In the genomic region with DNA sequence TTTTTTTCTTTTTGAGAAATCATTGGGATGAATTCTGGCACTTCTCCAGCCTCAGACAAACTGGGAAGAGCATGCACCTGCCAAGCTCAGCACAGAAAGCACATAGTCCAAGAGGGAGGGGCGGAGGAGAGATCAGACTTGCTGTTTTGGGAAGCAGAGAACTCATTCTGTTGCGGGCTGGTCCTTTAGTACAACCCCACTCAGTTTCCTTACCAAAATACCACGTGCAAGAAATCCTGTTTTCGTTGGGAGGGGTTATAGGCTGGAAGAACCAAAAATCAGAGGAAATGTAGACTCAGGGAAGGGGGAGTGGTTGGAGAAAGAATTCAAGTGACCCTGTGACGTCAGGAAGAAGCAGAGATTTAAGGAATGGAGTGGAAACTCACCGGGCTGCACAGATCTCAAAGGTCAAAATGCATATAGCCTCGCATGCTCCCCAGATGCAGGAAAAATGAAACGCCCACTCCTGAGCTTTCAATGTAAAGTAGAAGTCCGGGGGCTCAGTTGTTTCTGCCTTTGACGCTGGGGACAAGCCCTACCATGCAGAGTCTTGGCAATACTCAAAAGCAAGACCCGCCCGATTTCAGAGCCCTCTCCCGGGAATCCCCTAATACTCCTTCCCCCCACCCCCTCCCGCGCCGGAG, we compare ENCODE assay signal across 8 mouse cellular contexts. TPM values are rescaled to one million over a fixed set of nuclear protein-coding genes. Genes with fewer than 3 reads are reported as not detected.
DNase-seq lines count a peak whose midpoint lies in the region; ATAC-seq and TF ChIP-seq lines count a peak whose summit lies in the region.

No protein-coding gene starts in this region.

- under 1% methylated on average over 16 of the region's 16 CpGs for WGBS in heart, embryonic 12.5 days
- under 1% methylated on average over 16 of the region's 16 CpGs for WGBS in forebrain, embryonic 10.5 days
- 1% methylated on average over 16 of the region's 16 CpGs for WGBS in kidney, adult 2 months
- WGBS in midbrain, embryonic 10.5 days: under 1% methylated on average over 16 of the region's 16 CpGs

- H3K4me1 ChIP-seq in heart, embryonic 12.5 days (replicated peaks): peaks cover 16% of the 10 kb centered on the region
- peaks cover 28% of the 10 kb centered on the region for H3K4me1 ChIP-seq in forebrain, embryonic 10.5 days
- peaks cover 13% of the 10 kb centered on the region; the same call in 1 of the 2 replicates for H3K4me1 ChIP-seq in kidney, adult 2 months (ENCODE audit: control insufficient read depth, insufficient read depth, low read length)
- H3K4me1 ChIP-seq in midbrain, embryonic 10.5 days: peaks cover 28% of the 10 kb centered on the region

- TF ChIP-seq POLR2A in kidney, adult 2 months (IDR thresholded peaks at IDR 0.05; ENCODE audit: low read depth, low read length): no peak

- peak overlapping the region; percentile 66 for H3K4me2 ChIP-seq in heart, embryonic 12.5 days

- peak overlapping the region; percentile 73 for H3K4me3 ChIP-seq in heart, embryonic 12.5 days
- peak overlapping the region; percentile 92 for H3K4me3 ChIP-seq in forebrain, embryonic 10.5 days
- peak overlapping the region; percentile 66 for H3K4me3 ChIP-seq in kidney, adult 2 months (ENCODE audit: insufficient read depth, low read depth, low read length)
- H3K4me3 ChIP-seq in midbrain, embryonic 10.5 days: peak overlapping the region; percentile 94

- DNase-seq in heart, postnatal 14 days: no peak
- peak; percentile 62 for DNase-seq in Muller cell, postnatal 12 days (ENCODE audit: inconsistent ontology term)
- no peak for DNase-seq in forebrain, embryonic 10.5 days (ENCODE audit: extremely low spot score, low spot score)
- DNase-seq in kidney, adult 2 months: peak; percentile 89
- peak; percentile 22 for DNase-seq in midbrain, embryonic 10.5 days (ENCODE audit: low spot score)
- no peak for DNase-seq in gastrocnemius, postnatal 36 days
- no peak for DNase-seq in yolk sac, embryonic 10.5 days (ENCODE audit: low spot score)

- no peak overlapping the region for H3K27ac ChIP-seq in heart, embryonic 12.5 days (ENCODE audit: poor library complexity, severe bottlenecking)
- H3K27ac ChIP-seq in forebrain, embryonic 10.5 days: peak overlapping the region; percentile 97
- peak overlapping the region; percentile 80; the same call in 1 of the 2 replicates for H3K27ac ChIP-seq in kidney, adult 2 months (ENCODE audit: insufficient read depth, low read depth, low read length)
- peak overlapping the region; percentile 96 for H3K27ac ChIP-seq in midbrain, embryonic 10.5 days (replicated peaks)

- no peaks in the 10 kb centered on the region for H3K36me3 ChIP-seq in heart, embryonic 12.5 days
- 0 out of 2 replicates have a peak, but pooled peaks cover under 1% of the 10 kb centered on the region for H3K36me3 ChIP-seq in forebrain, embryonic 10.5 days (replicated peaks)
- no peaks in the 10 kb centered on the region for H3K36me3 ChIP-seq in kidney, adult 2 months (ENCODE audit: control insufficient read depth, insufficient read depth, low read length)
- H3K36me3 ChIP-seq in midbrain, embryonic 10.5 days: no peaks in the 10 kb centered on the region

- intact Hi-C loops in heart, postnatal 14 days (cut with DNase I): loop anchor here (1.0 to 5.0 kb wide), 5 partner anchors 60 to 458 kb away; no protein-coding TSS in a partner anchor
- intact Hi-C loops in gastrocnemius, postnatal 36 days (cut with DNase I): loop anchor here (5.0 kb wide), 2 partner anchors 277 to 463 kb away; no protein-coding TSS in a partner anchor

- 0 out of 2 replicates have a peak overlapping the region, but pooled peaks have one; percentile 24 for H3K9ac ChIP-seq in heart, embryonic 12.5 days

- no peak for TF ChIP-seq CTCF in kidney, adult 2 months (conservative IDR thresholded peaks at IDR 0.05; ENCODE audit: insufficient read depth, insufficient read length, low read depth, low read length)

- ATAC-seq in heart, embryonic 12.5 days (ENCODE audit: insufficient number of reproducible peaks, low FRiP score): no peak; the same call in 1 of the 2 replicates

- H3K9me3 ChIP-seq in heart, embryonic 12.5 days (replicated peaks): no peaks in the 10 kb centered on the region
- no peaks in the 10 kb centered on the region for H3K9me3 ChIP-seq in forebrain, embryonic 10.5 days
- H3K9me3 ChIP-seq in midbrain, embryonic 10.5 days (replicated peaks): no peaks in the 10 kb centered on the region

- no peaks in the 10 kb centered on the region for H3K27me3 ChIP-seq in heart, embryonic 12.5 days (replicated peaks)
- H3K27me3 ChIP-seq in forebrain, embryonic 10.5 days (ENCODE audit: poor library complexity, severe bottlenecking): no peaks in the 10 kb centered on the region
- H3K27me3 ChIP-seq in kidney, adult 2 months (replicated peaks; ENCODE audit: control insufficient read depth, insufficient read depth, low read length): no peaks in the 10 kb centered on the region
- H3K27me3 ChIP-seq in midbrain, embryonic 10.5 days (ENCODE audit: low read depth, poor library complexity, severe bottlenecking): no peaks in the 10 kb centered on the region

RNA-seq across cellular contexts. Expression of a gene that starts 0.4 kb away (rescaled TPM):
- polyA plus RNA-seq in heart, embryonic 12.5 days (2016; fragmentation: Nextera tagmentation; extraction: Ambion mirVana): 0.54 and 0.73 TPM in 2 replicates
- total RNA-seq in heart, postnatal 14 days (2021): 1 to 10 TPM in 1 of 2 experiments, under 1 TPM in 1; 0.93 to 1.2 TPM
- 1.3 TPM in 2 replicates for polyA plus RNA-seq in forebrain, embryonic 10.5 days (2016; fragmentation: Nextera tagmentation; extraction: Ambion mirVana)
- polyA plus RNA-seq in kidney, adult 2 months (2012; rRNA removed): 0.90 and 1.0 TPM in 2 replicates
- polyA plus RNA-seq in midbrain, embryonic 10.5 days (2016; fragmentation: Nextera tagmentation; extraction: Ambion mirVana): 0.89 and 1.4 TPM in 2 replicates
- under 1 TPM in 1 of 2 experiments, not detected in 1; 0.10 TPM for total RNA-seq in gastrocnemius, postnatal 36 days (2021)

RNA-seq across cellular contexts. Expression of a gene that starts 0.6 kb away (rescaled TPM):
- 30.6 and 34.5 TPM in 2 replicates for polyA plus RNA-seq in heart, embryonic 12.5 days (2016; fragmentation: Nextera tagmentation; extraction: Ambion mirVana)
- total RNA-seq in heart, postnatal 14 days (2021): 100 to 1,000 TPM; 160 to 162 TPM
- polyA plus RNA-seq in forebrain, embryonic 10.5 days (2016; fragmentation: Nextera tagmentation; extraction: Ambion mirVana): 20.2 and 20.8 TPM in 2 replicates
- polyA plus RNA-seq in kidney, adult 2 months (2012; rRNA removed): 211 and 242 TPM in 2 replicates
- 18.7 and 19.1 TPM in 2 replicates for polyA plus RNA-seq in midbrain, embryonic 10.5 days (2016; fragmentation: Nextera tagmentation; extraction: Ambion mirVana)
- total RNA-seq in gastrocnemius, postnatal 36 days (2021): 10 to 100 TPM; 19.6 to 32.3 TPM

Comparison
In these comparisons a context has a peak if more than half of its experiments do, and no peak if none do; other contexts are left out.
1. DNase-seq: peak in Muller cell, postnatal 12 days (single experiment), kidney, adult 2 months (single experiment) and midbrain, embryonic 10.5 days (single experiment); none in heart, postnatal 14 days (0 of 2), forebrain, embryonic 10.5 days (single experiment), gastrocnemius, postnatal 36 days (0 of 2) and yolk sac, embryonic 10.5 days (single experiment).
2. Peak in every context shown above with its lines, with median percentiles within 50 percentile points of each other: H3K4me3 ChIP-seq.